23 mouse cellular contexts compared by ENCODE assay signal in the genomic region with DNA sequence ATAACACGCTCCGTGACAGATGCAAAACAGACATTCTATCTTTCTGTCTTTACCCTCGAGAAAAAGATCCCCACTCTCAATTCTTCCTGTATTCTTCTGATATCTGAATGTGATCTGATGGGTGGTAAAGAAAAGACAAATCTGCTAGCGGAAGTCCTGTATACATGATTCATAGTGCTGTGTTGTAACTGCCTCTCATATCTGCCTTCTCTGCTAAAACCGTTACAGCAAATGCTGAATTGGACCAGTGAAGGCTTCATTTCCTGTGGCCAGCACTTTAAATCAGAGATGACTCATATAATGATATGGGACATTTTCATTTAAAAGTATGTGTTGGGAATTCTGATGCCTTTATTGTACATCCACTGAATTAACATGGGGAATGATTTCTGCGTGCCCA.
A peak's percentile ranks its signal among the peaks of the same experiment; 100 is the strongest.
DNase-seq lines count a peak whose midpoint lies in the region; ATAC-seq and TF ChIP-seq lines count a peak whose summit lies in the region.
"Had no signal": no experiment of that assay in that cellular context is flagged by ENCODE, and none has a peak within 500 bp of the region (broad histone marks: within the 10 kb centered on the region; RNA-seq: fewer than 3 reads in every experiment).

No protein-coding gene starts in this region.

- 72% methylated on average over 6 of the region's 6 CpGs for WGBS in heart, postnatal 0 days
- WGBS in lung, postnatal 0 days = 68% methylated on average over 6 of the region's 6 CpGs
- 57% methylated on average over 6 of the region's 6 CpGs for WGBS in intestine, embryonic 15.5 days

- H3K4me2 ChIP-seq in heart, postnatal 0 days (ENCODE audit: low read depth, low read length) = no peak overlapping the region
- no peak overlapping the region for H3K4me2 ChIP-seq in lung, postnatal 0 days (replicated peaks; ENCODE audit: low read depth, low read length)
- no peak overlapping the region for H3K4me2 ChIP-seq in intestine, embryonic 15.5 days (replicated peaks)
- H3K4me2 ChIP-seq: embryonic facial prominence, embryonic 15.5 days; heart, embryonic 11.5 days; heart, embryonic 15.5 days; hindbrain, embryonic 14.5 days had no signal

- H3K4me1 ChIP-seq in heart, postnatal 0 days (ENCODE audit: control insufficient read depth, insufficient read depth) = no peaks in the 10 kb centered on the region
- H3K4me1 ChIP-seq in lung, postnatal 0 days (ENCODE audit: insufficient read depth, low read depth, low read length) = no peaks in the 10 kb centered on the region
- 0 out of 2 replicates have a peak, but pooled peaks cover 3% of the 10 kb centered on the region for H3K4me1 ChIP-seq in intestine, embryonic 15.5 days (replicated peaks)
- H3K4me1 ChIP-seq: embryonic facial prominence, embryonic 15.5 days; heart, embryonic 15.5 days; hindbrain, embryonic 10.5 days had no signal

- H3K27me3 ChIP-seq in heart, postnatal 0 days (ENCODE audit: control insufficient read depth, insufficient read depth, low read length) = no peaks in the 10 kb centered on the region
- H3K27me3 ChIP-seq in lung, postnatal 0 days (replicated peaks; ENCODE audit: insufficient read depth, low read length) = no peaks in the 10 kb centered on the region
- H3K27me3 ChIP-seq in intestine, embryonic 15.5 days (replicated peaks) = no peaks in the 10 kb centered on the region
- H3K27me3 ChIP-seq: CH12.LX; embryonic facial prominence, embryonic 15.5 days; heart, embryonic 15.5 days; Patski had no signal

- H3K9ac ChIP-seq in heart, postnatal 0 days (replicated peaks; ENCODE audit: low read depth, low read length) = no peak overlapping the region
- no peak overlapping the region for H3K9ac ChIP-seq in lung, postnatal 0 days (replicated peaks; ENCODE audit: low read depth)
- no peak overlapping the region for H3K9ac ChIP-seq in intestine, embryonic 15.5 days
- H3K9ac ChIP-seq: embryonic facial prominence, embryonic 15.5 days; heart, embryonic 15.5 days; hindbrain, embryonic 14.5 days had no signal

- TF ChIP-seq CTCF in heart, postnatal 0 days (IDR thresholded peaks at IDR 0.05; ENCODE audit: low read depth) = no peak
- no peak for TF ChIP-seq CTCF in lung, postnatal 0 days (IDR thresholded peaks at IDR 0.05)

- H3K36me3 ChIP-seq in heart, postnatal 0 days (replicated peaks; ENCODE audit: control insufficient read depth, insufficient read depth, low read length) = no peaks in the 10 kb centered on the region
- H3K36me3 ChIP-seq in lung, postnatal 0 days (ENCODE audit: insufficient read depth, low read length) = no peaks in the 10 kb centered on the region
- no peaks in the 10 kb centered on the region for H3K36me3 ChIP-seq in intestine, embryonic 15.5 days
- H3K36me3 ChIP-seq: embryonic facial prominence, embryonic 15.5 days; heart, embryonic 15.5 days; hindbrain, embryonic 10.5 days had no signal

- ATAC-seq in heart, postnatal 0 days (ENCODE audit: insufficient read depth, low read depth) = no peak
- ATAC-seq in lung, postnatal 0 days = peak; percentile 40; the same call in 1 of the 2 replicates
- 0 out of 2 replicates have a peak, but pooled peaks have one; percentile 45 for ATAC-seq in intestine, embryonic 15.5 days
- ATAC-seq in megakaryocyte progenitor cell, adult 5-6 weeks (replicated peaks; ENCODE audit: poor library complexity) = peak; percentile 18; the same call in 1 of the 2 replicates
- ATAC-seq: forebrain, embryonic 16.5 days; Patski had no signal

- H3K4me3 ChIP-seq in heart, postnatal 0 days (ENCODE audit: low read depth, low read length) = no peak overlapping the region
- no peak overlapping the region for H3K4me3 ChIP-seq in lung, postnatal 0 days (ENCODE audit: low read depth, low read length)
- no peak overlapping the region for H3K4me3 ChIP-seq in intestine, embryonic 15.5 days (replicated peaks)
- H3K4me3 ChIP-seq: embryonic facial prominence, embryonic 15.5 days; heart, adult 2 months; heart, embryonic 15.5 days; hindbrain, embryonic 10.5 days had no signal

- peak; percentile 7 for DNase-seq in heart, postnatal 0 days (ENCODE audit: low spot score)
- DNase-seq in heart, adult 11 months = no peak
- peak; percentile 9 for DNase-seq in lung, postnatal 0 days (ENCODE audit: low spot score)
- no peak for DNase-seq in lung, adult 18-20 months
- no peak for DNase-seq in layer of hippocampus, adult 11-12 months (ENCODE audit: low spot score)
- DNase-seq in spleen, postnatal 10 days (ENCODE audit: low spot score in 2 of 2) = no peak
- DNase-seq: adrenal gland, postnatal 14 days; cerebellum, adult 11 months; cerebellum, adult 8-10 months; cerebellum, postnatal 14 days; embryo, embryonic 11 days; gastrocnemius, postnatal 10 days had no signal

- H3K9me3 ChIP-seq in heart, postnatal 0 days (replicated peaks; ENCODE audit: control insufficient read depth, low read length) = no peaks in the 10 kb centered on the region
- H3K9me3 ChIP-seq in lung, postnatal 0 days (ENCODE audit: low read length) = no peaks in the 10 kb centered on the region
- no peaks in the 10 kb centered on the region for H3K9me3 ChIP-seq in intestine, embryonic 15.5 days
- H3K9me3 ChIP-seq: embryonic facial prominence, embryonic 15.5 days; heart, embryonic 15.5 days; hindbrain, embryonic 10.5 days had no signal

- TF ChIP-seq EP300 in heart, postnatal 0 days (IDR thresholded peaks at IDR 0.05; ENCODE audit: low read depth) = no peak
- no peak for TF ChIP-seq EP300 in lung, postnatal 0 days (IDR thresholded peaks at IDR 0.05)

- no peak overlapping the region for H3K27ac ChIP-seq in heart, postnatal 0 days (ENCODE audit: low read depth)
- H3K27ac ChIP-seq in lung, postnatal 0 days (ENCODE audit: low read length) = no peak overlapping the region
- H3K27ac ChIP-seq in intestine, embryonic 15.5 days = no peak overlapping the region
- H3K27ac ChIP-seq: embryonic facial prominence, embryonic 15.5 days; heart, adult 2 months; heart, embryonic 15.5 days; hindbrain, embryonic 10.5 days; hindbrain, embryonic 14.5 days had no signal

Comparison
In these comparisons a context has a peak if more than half of its experiments do, and no peak if none do; other contexts are left out.
1. DNase-seq: peak in heart, postnatal 0 days (single experiment) and lung, postnatal 0 days (single experiment); none in heart, adult 11 months (single experiment), lung, adult 18-20 months (0 of 2), layer of hippocampus, adult 11-12 months (single experiment) and spleen, postnatal 10 days (0 of 2).